Mouse (Mus musculus): ENCODE data around the gene Rbpms2.

- TF ChIP-seq POLR2A (IDR thresholded peaks at IDR 0.05; ENCODE audit: extremely low read depth, insufficient read depth, low read length): no peak
- TF ChIP-seq CTCF (IDR thresholded peaks at IDR 0.05; ENCODE audit: low read depth, low read length): no peak
These were observed 22.9 kb upstream of the Rbpms2 start for GRCm38 (mm10) chr9:65606321-65607109.

Measured in liver, adult 2 months (tissue).